ENCODE assay signal across 11 mouse cellular contexts in the genomic region with DNA sequence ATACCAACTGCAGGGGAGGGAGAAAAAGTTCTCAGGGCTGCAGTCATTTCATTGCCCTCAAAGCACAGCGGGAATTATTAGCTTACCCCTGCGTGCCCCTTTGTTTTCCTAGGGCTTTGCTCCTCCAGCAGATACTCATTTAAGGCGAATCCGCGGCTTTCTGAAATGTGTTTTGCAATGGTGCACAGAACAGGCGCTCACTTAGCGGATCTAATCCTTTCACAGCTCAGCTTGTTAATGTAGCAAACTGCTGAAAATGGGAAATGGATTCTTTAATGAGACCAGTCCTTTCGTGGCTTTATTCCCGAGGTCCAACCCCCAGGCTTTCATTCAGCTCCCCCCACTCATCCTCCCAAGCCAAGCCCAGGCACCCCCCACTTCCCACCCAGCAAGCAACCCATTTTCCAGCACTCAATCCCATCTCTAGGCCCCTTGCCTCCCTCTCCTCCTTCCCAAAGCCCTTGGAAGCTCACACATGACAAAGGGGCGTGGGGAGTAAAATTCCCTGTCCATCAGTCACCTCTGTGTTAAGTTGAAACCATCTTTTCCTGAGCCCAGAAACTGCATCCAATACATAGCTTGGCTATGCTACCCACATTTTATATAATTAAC.
DNase-seq lines count a peak whose midpoint lies in the region; ATAC-seq and TF ChIP-seq lines count a peak whose summit lies in the region.
"Had no signal": no experiment of that assay in that cellular context is flagged by ENCODE, and none has a peak within 500 bp of the region (broad histone marks: within the 10 kb centered on the region; RNA-seq: fewer than 3 reads in every experiment).

No protein-coding gene starts in this region.

- peak; percentile 3 for DNase-seq in R1 (ENCODE audit: low read depth, low spot score)
- peak; percentile 58 for DNase-seq in embryo, embryonic 10 days (ENCODE audit: low spot score)
- DNase-seq in midbrain, embryonic 11.5 days (ENCODE audit: low spot score, missing footprints) = peak; percentile 83
- no peak for DNase-seq in cerebellum, postnatal 4 days (ENCODE audit: low spot score in 2 of 2)
- DNase-seq in cerebellum, adult 2 months = no peak
- no peak for DNase-seq in thymus, postnatal 36 days
- DNase-seq: adrenal gland, adult 2 months; lung, postnatal 36 days had no signal

- no peaks in the 10 kb centered on the region for H3K9me3 ChIP-seq in forebrain, embryonic 16.5 days (ENCODE audit: control insufficient read depth, low read length)
- no peaks in the 10 kb centered on the region for H3K9me3 ChIP-seq in midbrain, embryonic 11.5 days (ENCODE audit: control insufficient read depth, low read length)
- H3K9me3 ChIP-seq: G1E had no signal

- H3K4me2 ChIP-seq in forebrain, embryonic 16.5 days (ENCODE audit: low read length) = no peak overlapping the region
- peak overlapping the region; percentile 34 for H3K4me2 ChIP-seq in midbrain, embryonic 11.5 days

- TF ChIP-seq POLR2A in cerebellum, adult 2 months (IDR thresholded peaks at IDR 0.05; ENCODE audit: borderline replicate concordance, insufficient read depth, low read length) = no peak

- H3K27me3 ChIP-seq in forebrain, embryonic 16.5 days (replicated peaks; ENCODE audit: control insufficient read depth, insufficient read depth, low read length) = peaks cover 81% of the 10 kb centered on the region
- H3K27me3 ChIP-seq in midbrain, embryonic 11.5 days (ENCODE audit: control insufficient read depth, insufficient read depth, low read length) = peaks cover 63% of the 10 kb centered on the region
- H3K27me3 ChIP-seq in cerebellum, adult 2 months (ENCODE audit: control insufficient read depth, insufficient read depth, low read length) = no peaks in the 10 kb centered on the region; the same call in 1 of the 2 replicates

- H3K4me1 ChIP-seq in forebrain, embryonic 16.5 days (replicated peaks; ENCODE audit: control insufficient read depth, insufficient read depth, low read length) = peaks cover 9% of the 10 kb centered on the region
- peaks cover 27% of the 10 kb centered on the region for H3K4me1 ChIP-seq in midbrain, embryonic 11.5 days (ENCODE audit: control insufficient read depth, insufficient read depth, low read length)
- H3K4me1 ChIP-seq in cerebellum, adult 2 months (ENCODE audit: control insufficient read depth, insufficient read depth, low read length) = no peaks in the 10 kb centered on the region

- no peak overlapping the region for H3K9ac ChIP-seq in forebrain, embryonic 16.5 days (replicated peaks; ENCODE audit: low read depth, low read length)
- H3K9ac ChIP-seq in midbrain, embryonic 11.5 days (ENCODE audit: low read length) = peak overlapping the region; percentile 12; the same call in 1 of the 2 replicates

- H3K27ac ChIP-seq in forebrain, embryonic 16.5 days (ENCODE audit: low read length) = no peak overlapping the region
- H3K27ac ChIP-seq in midbrain, embryonic 11.5 days (ENCODE audit: low read depth, low read length) = no peak overlapping the region
- H3K27ac ChIP-seq in cerebellum, adult 2 months (ENCODE audit: insufficient read depth, low read length) = no peak overlapping the region

- no peak overlapping the region for H3K4me3 ChIP-seq in forebrain, embryonic 16.5 days (replicated peaks; ENCODE audit: low read length)
- no peak overlapping the region for H3K4me3 ChIP-seq in midbrain, embryonic 11.5 days (ENCODE audit: low read depth, low read length)
- H3K4me3 ChIP-seq in cerebellum, adult 2 months (replicated peaks; ENCODE audit: insufficient read depth, low read depth, low read length) = no peak overlapping the region

- peak; percentile 21; the same call in 1 of the 2 replicates for ATAC-seq in forebrain, embryonic 16.5 days
- peak; percentile 57; the same call in 1 of the 2 replicates for ATAC-seq in midbrain, embryonic 11.5 days (ENCODE audit: low FRiP score)
- ATAC-seq: intestine, embryonic 16.5 days had no signal

- H3K36me3 ChIP-seq in forebrain, embryonic 16.5 days (ENCODE audit: control insufficient read depth, insufficient read depth) = no peaks in the 10 kb centered on the region
- no peaks in the 10 kb centered on the region for H3K36me3 ChIP-seq in midbrain, embryonic 11.5 days (ENCODE audit: control insufficient read depth, insufficient read depth, low read length)
- H3K36me3 ChIP-seq: G1E had no signal

- WGBS in forebrain, embryonic 16.5 days = 0% methylated on average over 10 of the region's 10 CpGs
- WGBS in midbrain, embryonic 11.5 days = under 1% methylated on average over 10 of the region's 10 CpGs
- WGBS in cerebellum, adult 2 months = 3% methylated on average over 10 of the region's 10 CpGs

- no peak for TF ChIP-seq CTCF in cerebellum, adult 2 months (IDR thresholded peaks at IDR 0.05; ENCODE audit: borderline replicate concordance, insufficient read depth, low read depth, low read length)

Comparison
In these comparisons a context has a peak if more than half of its experiments do, and no peak if none do; other contexts are left out.
1. DNase-seq: peak in R1 (single experiment), embryo, embryonic 10 days (single experiment) and midbrain, embryonic 11.5 days (single experiment); none in cerebellum, postnatal 4 days (0 of 2), cerebellum, adult 2 months (0 of 2) and thymus, postnatal 36 days (0 of 2).